Mouse (Mus musculus): ENCODE data around the gene Cd84. TPM values are rescaled to one million over a fixed set of nuclear protein-coding genes. Genes with fewer than 3 reads are reported as not detected.
"Not testable (repeated sequence)": the region's sequence is repeated elsewhere in the genome, so short reads cannot be mapped to it uniquely, and the experiment has no call there.

Gene Cd84
- polyA plus RNA-seq, 1 experiment from 2014 or later, result 0.84 TPM

- no peak overlapping the region for H3K4me2 ChIP-seq
- H3K9me3 ChIP-seq, result no peaks in the 10 kb centered on the region
- no peaks in the 10 kb centered on the region for H3K27me3 ChIP-seq
- no peak overlapping the region for H3K4me3 ChIP-seq
- H3K9ac ChIP-seq, result no peak overlapping the region
- WGBS, result 74% methylated on average over 5 of the region's 5 CpGs
- no peak overlapping the region for H3K27ac ChIP-seq (replicated peaks)
- H3K4me1 ChIP-seq (replicated peaks), result no peaks in the 10 kb centered on the region
- ATAC-seq (ENCODE audit: low read depth), result no peak
- no peaks in the 10 kb centered on the region for H3K36me3 ChIP-seq
Observed at GRCm38 (mm10) chr1:171845035-171845754, 5.7 kb downstream of the Cd84 start.

DNA sequence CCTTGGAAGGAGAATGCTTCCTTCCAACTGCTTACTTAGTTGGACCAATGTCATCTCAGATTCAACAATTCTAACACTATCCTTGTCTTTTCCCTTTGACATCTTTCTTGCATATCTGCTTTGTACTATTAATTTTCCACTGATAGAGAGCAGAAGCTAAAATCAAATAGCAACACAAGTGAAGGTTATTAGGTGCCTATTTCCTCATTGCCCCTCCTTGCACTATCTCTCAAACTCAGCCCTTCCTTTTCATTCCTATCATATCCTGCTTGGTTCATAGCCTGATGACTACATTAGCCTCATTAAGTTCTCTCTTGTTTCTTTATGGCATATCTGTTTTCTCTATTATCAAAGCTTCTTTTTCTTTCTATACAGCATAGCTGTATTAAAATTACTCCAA lies 8.7 kb downstream of the Cd84 start:
- no peak for ATAC-seq (ENCODE audit: low read depth)
- H3K4me2 ChIP-seq, result no peak overlapping the region
- no peaks in the 10 kb centered on the region for H3K27me3 ChIP-seq
- no peak overlapping the region for H3K4me3 ChIP-seq
- H3K9ac ChIP-seq, result no peak overlapping the region
- H3K9me3 ChIP-seq, result no peaks in the 10 kb centered on the region
- H3K27ac ChIP-seq (replicated peaks), result no peak overlapping the region
- H3K4me1 ChIP-seq (replicated peaks), result no peaks in the 10 kb centered on the region
- no peaks in the 10 kb centered on the region for H3K36me3 ChIP-seq

DNA sequence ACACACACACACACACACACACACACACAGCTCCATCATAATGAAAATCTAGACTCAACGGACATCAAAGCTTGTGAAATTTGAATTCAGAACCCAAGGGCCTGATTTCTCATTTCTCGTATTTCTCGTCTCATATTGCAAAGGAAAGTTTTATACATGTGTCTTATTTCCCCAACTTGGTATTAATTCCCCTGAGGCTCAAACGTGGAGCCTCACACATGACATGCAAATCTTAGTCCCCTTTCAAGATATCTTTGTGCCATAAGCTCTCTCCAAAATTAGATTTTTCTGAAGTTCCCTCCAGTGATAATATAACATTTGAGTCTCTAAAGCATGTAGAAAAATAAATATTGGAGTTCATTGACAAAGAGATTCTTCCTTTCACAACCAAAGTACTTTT lies 9.3 kb downstream of the Cd84 start:
- no peak for ATAC-seq (ENCODE audit: low read depth)
- WGBS, result 91% methylated on average over 4 of the region's 4 CpGs

GRCm38 (mm10) chr1:171849454-171849853 lies 10.0 kb downstream of the Cd84 start:
- ATAC-seq (ENCODE audit: low read depth), result no peak
- Histone ChIP-seq H3K9me3 (no peaks in the 10 kb centered on the region), H3K4me3 (no peak overlapping the region), H3K4me1 (replicated peaks) (no peaks in the 10 kb centered on the region), H3K27ac (replicated peaks) (no peak overlapping the region), H3K9ac (no peak overlapping the region), H3K4me2 (no peak overlapping the region), H3K36me3 (no peaks in the 10 kb centered on the region), H3K27me3 (no peaks in the 10 kb centered on the region)
- 90% methylated on average over 5 of the region's 5 CpGs for WGBS

More for the DNA sequence above, 9.3 kb downstream of the Cd84 start:
- no peaks in the 10 kb centered on the region for H3K27me3 ChIP-seq
- H3K36me3 ChIP-seq, result no peaks in the 10 kb centered on the region
- no peak overlapping the region for H3K4me2 ChIP-seq
- no peak overlapping the region for H3K9ac ChIP-seq
- H3K9me3 ChIP-seq, result no peaks in the 10 kb centered on the region
- H3K4me3 ChIP-seq, result no peak overlapping the region
- H3K4me1 ChIP-seq (replicated peaks), result no peaks in the 10 kb centered on the region
- no peak overlapping the region for H3K27ac ChIP-seq (replicated peaks)

DNA sequence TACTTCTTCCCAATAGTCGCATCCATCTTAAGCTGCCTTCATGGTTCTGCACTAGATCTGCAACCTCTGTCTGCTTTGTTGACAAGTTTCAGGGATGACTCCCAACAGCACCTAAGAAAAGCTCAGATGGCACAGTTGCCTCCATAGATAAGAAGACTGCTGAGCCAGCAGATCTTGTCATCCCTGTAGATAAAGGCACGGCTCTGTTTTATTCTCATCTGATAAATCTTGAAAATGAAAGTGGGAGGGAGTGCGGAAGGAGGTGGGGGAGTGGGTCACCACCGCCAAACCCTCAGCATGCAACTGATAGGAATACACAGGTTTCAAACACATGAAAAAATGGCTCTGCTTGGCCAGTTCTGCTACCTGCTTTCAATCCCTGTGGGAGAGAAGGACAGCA lies 26.0 kb downstream of the Cd84 start:
- no peak for ATAC-seq (ENCODE audit: low read depth)
- H3K4me3 ChIP-seq, result no peak overlapping the region
- no peaks in the 10 kb centered on the region for H3K36me3 ChIP-seq
- no peak overlapping the region for H3K4me2 ChIP-seq
- H3K9ac ChIP-seq, result no peak overlapping the region
- H3K27me3 ChIP-seq, result no peaks in the 10 kb centered on the region
- H3K9me3 ChIP-seq, result no peaks in the 10 kb centered on the region
- 94% methylated on average over 4 of the region's 4 CpGs for WGBS
- H3K27ac ChIP-seq (replicated peaks), result no peak overlapping the region
- H3K4me1 ChIP-seq (replicated peaks), result no peaks in the 10 kb centered on the region

GRCm38 (mm10) chr1:171886989-171887388 lies 47.5 kb downstream of the Cd84 start:
- H3K4me3 ChIP-seq, result no peak overlapping the region

GRCm38 (mm10) chr1:171895364-171895763 lies 55.9 kb downstream of the Cd84 start, which contains the start of gene Gm10521:
Gene Gm10521, plus strand, starts transcription at chr1:171895664.
- not testable (repeated sequence) for H3K27ac ChIP-seq (replicated peaks); H3K4me2 ChIP-seq; H3K9me3 ChIP-seq; ATAC-seq (ENCODE audit: low read depth); H3K36me3 ChIP-seq; H3K9ac ChIP-seq; H3K27me3 ChIP-seq; H3K4me3 ChIP-seq; H3K4me1 ChIP-seq (replicated peaks)
- 57% methylated on average over 5 of the region's 5 CpGs for WGBS

More at GRCm38 (mm10) chr1:171886989-171887388, 47.5 kb downstream of the Cd84 start:
- no peaks in the 10 kb centered on the region; the same call in 1 of the 2 replicates for H3K9me3 ChIP-seq
- no peak overlapping the region for H3K4me2 ChIP-seq
- no peaks in the 10 kb centered on the region for H3K27me3 ChIP-seq
- no peak overlapping the region for H3K27ac ChIP-seq (replicated peaks)
- no peaks in the 10 kb centered on the region for H3K36me3 ChIP-seq
- ATAC-seq (ENCODE audit: low read depth), result no peak
- H3K4me1 ChIP-seq (replicated peaks), result no peaks in the 10 kb centered on the region
- 85% methylated on average over 1 of the region's 1 CpGs for WGBS
- H3K9ac ChIP-seq, result no peak overlapping the region

GRCm38 (mm10) chr1:171904011-171904410 lies 64.5 kb downstream of the Cd84 start:
- H3K36me3 ChIP-seq, result no peaks in the 10 kb centered on the region
- no peak overlapping the region for H3K4me2 ChIP-seq
- no peaks in the 10 kb centered on the region for H3K4me1 ChIP-seq (replicated peaks)
- H3K27ac ChIP-seq (replicated peaks), result no peak overlapping the region
- WGBS, result 77% methylated on average over 1 of the region's 1 CpGs
- H3K27me3 ChIP-seq, result no peaks in the 10 kb centered on the region
- ATAC-seq (ENCODE audit: low read depth), result no peak
- H3K9me3 ChIP-seq, result peaks cover 2% of the 10 kb centered on the region; the same call in 1 of the 2 replicates
- H3K4me3 ChIP-seq, result no peak overlapping the region
- H3K9ac ChIP-seq, result no peak overlapping the region

GRCm38 (mm10) chr1:171915638-171916458 lies 76.4 kb downstream of the Cd84 start:
- peaks cover 6% of the 10 kb centered on the region for H3K9me3 ChIP-seq
- no peak overlapping the region for H3K27ac ChIP-seq (replicated peaks)
- H3K27me3 ChIP-seq, result no peaks in the 10 kb centered on the region
- ATAC-seq (ENCODE audit: low read depth), result no peak
- no peak overlapping the region for H3K4me2 ChIP-seq
- 81% methylated on average over 13 of the region's 13 CpGs for WGBS
- no peaks in the 10 kb centered on the region for H3K36me3 ChIP-seq
- H3K4me3 ChIP-seq, result no peak overlapping the region
- no peaks in the 10 kb centered on the region for H3K4me1 ChIP-seq (replicated peaks)
- H3K9ac ChIP-seq, result no peak overlapping the region

- H3K9me3 ChIP-seq, result no peaks in the 10 kb centered on the region; the same call in 1 of the 2 replicates
- H3K9ac ChIP-seq, result no peak within 1 kb of the TSS
- H3K27ac ChIP-seq (replicated peaks), result no peak within 1 kb of the TSS
- H3K4me3 ChIP-seq, result no peak within 1 kb of the TSS
- ATAC-seq (ENCODE audit: low read depth), result no peak
- no peaks in the 10 kb centered on the region for H3K36me3 ChIP-seq
- no peak within 1 kb of the TSS for H3K4me2 ChIP-seq
- H3K4me1 ChIP-seq (replicated peaks), result no peaks in the 10 kb centered on the region
- WGBS, result 85% methylated on average over 14 of the region's 14 CpGs
- H3K27me3 ChIP-seq, result no peaks in the 10 kb centered on the region
Observed at GRCm38 (mm10) chr1:171917305-171918039, 78.0 kb downstream of the Cd84 start, which contains the start of gene Slamf6. Gene Slamf6, plus strand, starts transcription at chr1:171917515.

DNA sequence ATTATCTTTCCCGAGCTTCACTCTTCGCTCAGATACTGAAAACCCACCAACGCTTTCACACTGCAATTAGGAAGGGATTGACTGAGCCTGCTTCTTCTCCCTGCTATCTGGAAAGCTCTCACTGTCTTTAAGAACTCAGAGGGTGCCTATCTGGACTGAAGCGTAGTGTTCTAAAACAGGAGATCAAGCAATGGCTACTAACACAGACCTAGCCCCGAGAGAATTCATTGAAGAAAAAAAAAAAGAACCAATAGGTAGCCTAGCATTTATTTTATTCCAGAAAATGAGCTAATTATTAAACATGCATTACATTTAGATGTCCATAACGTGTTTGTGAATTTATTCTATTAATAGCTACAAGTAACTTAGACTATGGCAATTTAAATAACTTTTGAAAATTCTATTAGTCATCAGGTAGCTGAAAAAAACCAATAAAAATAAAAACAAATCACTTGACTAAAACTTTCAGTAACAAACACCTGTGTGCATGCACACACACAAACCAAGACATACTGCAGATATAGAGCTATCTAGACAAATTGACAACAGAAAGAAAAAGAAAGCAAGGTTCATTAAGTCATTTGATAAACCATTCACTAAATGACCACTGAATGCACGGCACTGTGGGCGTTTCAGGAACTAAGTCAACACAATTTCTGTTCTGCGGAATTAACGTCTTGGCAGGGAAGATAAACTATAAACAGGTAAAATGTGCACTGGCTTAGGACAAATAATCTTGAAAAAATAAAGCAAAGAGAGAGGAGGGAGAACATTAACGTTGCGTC lies 78.8 kb downstream of the Cd84 start:
- no peaks in the 10 kb centered on the region for H3K4me1 ChIP-seq (replicated peaks)
- H3K9ac ChIP-seq, result no peak overlapping the region
- no peak overlapping the region for H3K27ac ChIP-seq (replicated peaks)
- no peak for ATAC-seq (ENCODE audit: low read depth)
- WGBS, result 91% methylated on average over 12 of the region's 12 CpGs
- no peak overlapping the region for H3K4me2 ChIP-seq
- H3K36me3 ChIP-seq, result no peaks in the 10 kb centered on the region
- H3K9me3 ChIP-seq, result no peaks in the 10 kb centered on the region
- no peaks in the 10 kb centered on the region for H3K27me3 ChIP-seq
- H3K4me3 ChIP-seq, result no peak overlapping the region
